Comparison of ENCODE assay signal across 19 mouse cellular contexts in genomic region chr14:118305951-118306350, GRCm38 (mm10). TPM values are rescaled to one million over a fixed set of nuclear protein-coding genes. Genes with fewer than 3 reads are reported as not detected.
A peak's percentile ranks its signal among the peaks of the same experiment; 100 is the strongest.
DNase-seq lines count a peak whose midpoint lies in the region; ATAC-seq and TF ChIP-seq lines count a peak whose summit lies in the region.
"Had no signal": no experiment of that assay in that cellular context is flagged by ENCODE, and none has a peak within 500 bp of the region (broad histone marks: within the 10 kb centered on the region; RNA-seq: fewer than 3 reads in every experiment).

No protein-coding gene starts in this region.

- H3K27ac ChIP-seq in heart, embryonic 12.5 days (ENCODE audit: poor library complexity, severe bottlenecking): no peak overlapping the region
- no peak overlapping the region for H3K27ac ChIP-seq in heart, embryonic 10.5 days
- H3K27ac ChIP-seq in lung, embryonic 14.5 days (ENCODE audit: low read depth): no peak overlapping the region
- H3K27ac ChIP-seq: hindbrain, embryonic 12.5 days had no signal

- WGBS in heart, embryonic 12.5 days: 63% methylated on average over 9 of the region's 9 CpGs
- WGBS in heart, embryonic 10.5 days: 72% methylated on average over 9 of the region's 9 CpGs
- WGBS in lung, embryonic 14.5 days: 54% methylated on average over 9 of the region's 9 CpGs
- 46% methylated on average over 9 of the region's 9 CpGs for WGBS in lung, adult 2 months

- no peaks in the 10 kb centered on the region for H3K36me3 ChIP-seq in heart, embryonic 12.5 days
- H3K36me3 ChIP-seq in heart, embryonic 10.5 days: no peaks in the 10 kb centered on the region
- no peaks in the 10 kb centered on the region for H3K36me3 ChIP-seq in lung, embryonic 14.5 days (ENCODE audit: insufficient read depth)
- H3K36me3 ChIP-seq: hindbrain, embryonic 12.5 days had no signal

- no peak overlapping the region for H3K4me2 ChIP-seq in heart, embryonic 12.5 days
- H3K4me2 ChIP-seq in lung, embryonic 14.5 days: no peak overlapping the region
- H3K4me2 ChIP-seq: hindbrain, embryonic 12.5 days had no signal

- no peak overlapping the region for H3K4me3 ChIP-seq in heart, embryonic 12.5 days
- no peak overlapping the region for H3K4me3 ChIP-seq in heart, embryonic 10.5 days
- no peak overlapping the region for H3K4me3 ChIP-seq in lung, embryonic 14.5 days (ENCODE audit: low read depth, low read length)
- H3K4me3 ChIP-seq in lung, adult 2 months (replicated peaks; ENCODE audit: extremely low read depth, low read depth, low read length): no peak overlapping the region
- H3K4me3 ChIP-seq: erythroblast, embryonic 14.5 days; hindbrain, embryonic 12.5 days had no signal

- no peaks in the 10 kb centered on the region; the same call in 1 of the 2 replicates for H3K4me1 ChIP-seq in heart, embryonic 12.5 days (replicated peaks)
- H3K4me1 ChIP-seq in heart, embryonic 10.5 days: no peaks in the 10 kb centered on the region
- H3K4me1 ChIP-seq in lung, embryonic 14.5 days (ENCODE audit: insufficient read depth): 0 out of 2 replicates have a peak, but pooled peaks cover 6% of the 10 kb centered on the region
- no peaks in the 10 kb centered on the region for H3K4me1 ChIP-seq in lung, adult 2 months (ENCODE audit: control insufficient read depth, insufficient read depth, low read length)

- TF ChIP-seq CTCF in lung, embryonic 14.5 days (IDR thresholded peaks at IDR 0.05; ENCODE audit: low read depth): no peak
- no peak for TF ChIP-seq CTCF in lung, adult 2 months (IDR thresholded peaks at IDR 0.05; ENCODE audit: insufficient read depth, low read length)

- no peak for TF ChIP-seq POLR2A in lung, adult 2 months (IDR thresholded peaks at IDR 0.05; ENCODE audit: borderline replicate concordance, extremely low read depth, low read depth, low read length)

- no peak for DNase-seq in heart, embryonic 10.5 days (ENCODE audit: low spot score)
- peak; percentile 54 for DNase-seq in lung, embryonic 14.5 days
- DNase-seq in lung, adult 2 months: no peak
- DNase-seq in fat pad, adult 2 months (ENCODE audit: extremely low read depth, low read depth, low spot score): peak; percentile 49
- DNase-seq in lung, postnatal 36 days: peak; percentile 0
- no peak for DNase-seq in adrenal gland, postnatal 25 days
- DNase-seq: kidney, postnatal 25 days; right cerebral cortex, postnatal 25 days; thymus, postnatal 25 days had no signal

- H3K9me3 ChIP-seq in heart, embryonic 12.5 days (replicated peaks): peaks cover 2% of the 10 kb centered on the region; the same call in 1 of the 2 replicates
- H3K9me3 ChIP-seq in heart, embryonic 10.5 days: no peaks in the 10 kb centered on the region
- H3K9me3 ChIP-seq in lung, embryonic 14.5 days (ENCODE audit: low read depth, low read length): no peaks in the 10 kb centered on the region
- H3K9me3 ChIP-seq: hindbrain, embryonic 12.5 days had no signal

- H3K27me3 ChIP-seq in heart, embryonic 12.5 days (replicated peaks): 0 out of 2 replicates have a peak, but pooled peaks cover 3% of the 10 kb centered on the region
- H3K27me3 ChIP-seq in heart, embryonic 10.5 days (ENCODE audit: insufficient read depth, poor library complexity, severe bottlenecking): peaks cover 2% of the 10 kb centered on the region
- H3K27me3 ChIP-seq in lung, embryonic 14.5 days (ENCODE audit: insufficient read depth, low read length): no peaks in the 10 kb centered on the region
- H3K27me3 ChIP-seq: hindbrain, embryonic 12.5 days had no signal

- no peak overlapping the region for H3K9ac ChIP-seq in heart, embryonic 12.5 days
- H3K9ac ChIP-seq in lung, embryonic 14.5 days: no peak overlapping the region
- H3K9ac ChIP-seq: hindbrain, embryonic 12.5 days had no signal

- ATAC-seq in heart, embryonic 12.5 days (ENCODE audit: insufficient number of reproducible peaks, low FRiP score): peak; percentile 63; the same call in 1 of the 2 replicates
- no peak; the same call in 1 of the 2 replicates for ATAC-seq in lung, embryonic 14.5 days (ENCODE audit: insufficient read depth)
- ATAC-seq: CD4-positive, CD25-positive, alpha-beta regulatory T cell, adult 4 months had no signal

RNA-seq across cellular contexts. Expression of gene Gm9376, which starts 39.2 kb away (rescaled TPM):
- polyA plus RNA-seq in heart, embryonic 12.5 days (2016; fragmentation: Nextera tagmentation; extraction: Ambion mirVana): not detected in 2 replicates
- polyA plus RNA-seq in heart, embryonic 10.5 days (2016; fragmentation: Nextera tagmentation; extraction: Ambion mirVana): not detected in 2 replicates
- not detected in 2 replicates for polyA plus RNA-seq in lung, embryonic 14.5 days (2014; fragmentation: Nextera tagmentation; extraction: Ambion mirVana)
- polyA plus RNA-seq in lung, adult 2 months (2012; rRNA removed): not detected in 2 replicates
- total RNA-seq in adrenal gland, postnatal 25 days (2021): not detected in 2 replicates
- total RNA-seq: common myeloid progenitor, adult 5-6 weeks; gastrocnemius, postnatal 4 days; liver, adult 2 months; megakaryocyte, adult 5-6 weeks; neutrophil, adult 5-6 weeks had no signal
- polyA plus RNA-seq: CD4-positive, CD25-positive, alpha-beta regulatory T cell, adult 4 months; erythroblast, embryonic 14.5 days; frontal cortex, adult 2 months; hindbrain, embryonic 12.5 days; liver, adult 2 months had no signal

Comparison
In these comparisons a context has a peak if more than half of its experiments do, and no peak if none do; other contexts are left out.
1. DNase-seq: peak in lung, embryonic 14.5 days (single experiment), fat pad, adult 2 months (single experiment) and lung, postnatal 36 days (single experiment); none in heart, embryonic 10.5 days (single experiment), lung, adult 2 months (single experiment) and adrenal gland, postnatal 25 days (single experiment).